Mouse (Mus musculus): ENCODE results near the gene Dnaaf5. TPM values are rescaled to one million over a fixed set of nuclear protein-coding genes. Genes with fewer than 3 reads are reported as not detected.

Dnaaf5 gene
- polyA plus RNA-seq (2014; fragmentation: Nextera tagmentation; extraction: Ambion mirVana): 3.6 and 4.5 TPM in 2 replicates

DNA sequence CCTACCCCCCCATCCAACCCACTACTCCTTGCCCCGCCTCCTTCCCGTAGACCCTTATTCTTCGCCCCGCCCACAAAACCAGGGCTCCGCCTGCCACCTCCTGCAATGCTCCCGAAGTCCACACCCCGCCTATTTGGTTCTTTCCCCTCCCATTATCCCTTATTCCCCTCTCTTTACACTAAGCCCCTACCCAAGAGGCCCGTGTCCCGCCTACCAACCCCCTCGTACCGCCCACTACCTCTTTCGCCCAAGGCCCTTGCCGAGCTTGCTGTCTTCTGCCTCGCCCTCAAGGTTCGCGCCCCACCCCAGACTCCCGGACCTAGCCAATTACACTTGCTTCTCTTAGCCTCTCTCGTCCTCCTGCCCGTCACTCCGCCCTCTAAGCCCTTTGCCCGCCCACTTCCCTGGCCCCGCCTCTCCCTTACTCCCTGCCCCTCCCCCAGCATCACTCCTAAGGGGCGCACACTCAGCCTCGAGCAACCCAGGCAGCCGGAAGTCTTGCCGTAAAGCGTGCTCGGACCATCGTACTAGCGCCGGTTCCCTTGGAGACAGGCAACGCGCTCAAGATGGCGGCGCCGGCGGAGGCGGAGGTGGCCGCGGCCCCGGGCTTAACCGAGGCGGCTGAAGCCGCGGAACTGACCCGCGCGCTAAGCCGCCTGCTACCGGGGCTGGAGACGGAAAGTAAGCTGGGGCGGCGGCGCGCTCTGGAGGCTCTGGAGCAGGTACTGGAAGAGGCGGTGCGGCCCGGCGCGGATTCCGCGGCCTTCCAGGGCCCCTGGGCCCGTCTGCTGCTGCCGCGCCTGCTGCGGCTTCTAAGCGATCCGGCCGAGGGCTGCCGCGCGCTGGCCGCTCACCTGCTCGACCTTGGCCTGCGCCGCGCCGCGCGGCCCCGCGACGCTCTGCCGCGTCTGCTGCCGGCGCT is at the start of gene Dnaaf5, which contains the start of gene Prkar1b:
Gene Dnaaf5 (plus strand): TSS at position 543 of the 922 bp plus-strand sequence.
Gene Prkar1b (minus strand): TSS at position 321 of the 922 bp plus-strand sequence.
- H3K27ac ChIP-seq: peak within 1 kb of the TSS; percentile 67; the same call in 1 of the 2 replicates
- ATAC-seq (ENCODE audit: low FRiP score) (peak; percentile 96), DNase-seq (ENCODE audit: low spot score) (peak; percentile 96)
- H3K4me1 ChIP-seq (replicated peaks; ENCODE audit: control insufficient read depth, insufficient read depth, low read length): peaks cover 17% of the 10 kb centered on the region
- peak within 1 kb of the TSS; percentile 74 for H3K9ac ChIP-seq
- no peaks in the 10 kb centered on the region for H3K9me3 ChIP-seq (ENCODE audit: control insufficient read depth, low read length)
- peaks cover 24% of the 10 kb centered on the region for H3K36me3 ChIP-seq (replicated peaks; ENCODE audit: control insufficient read depth, insufficient read depth)
- under 1% methylated on average over 87 of the region's 87 CpGs for WGBS
- peak within 1 kb of the TSS; percentile 91 for H3K4me3 ChIP-seq (replicated peaks; ENCODE audit: low read length)
- H3K27me3 ChIP-seq (ENCODE audit: control insufficient read depth, insufficient read depth, low read length): no peaks in the 10 kb centered on the region
- peak within 1 kb of the TSS; percentile 95 for H3K4me2 ChIP-seq (replicated peaks)

DNA sequence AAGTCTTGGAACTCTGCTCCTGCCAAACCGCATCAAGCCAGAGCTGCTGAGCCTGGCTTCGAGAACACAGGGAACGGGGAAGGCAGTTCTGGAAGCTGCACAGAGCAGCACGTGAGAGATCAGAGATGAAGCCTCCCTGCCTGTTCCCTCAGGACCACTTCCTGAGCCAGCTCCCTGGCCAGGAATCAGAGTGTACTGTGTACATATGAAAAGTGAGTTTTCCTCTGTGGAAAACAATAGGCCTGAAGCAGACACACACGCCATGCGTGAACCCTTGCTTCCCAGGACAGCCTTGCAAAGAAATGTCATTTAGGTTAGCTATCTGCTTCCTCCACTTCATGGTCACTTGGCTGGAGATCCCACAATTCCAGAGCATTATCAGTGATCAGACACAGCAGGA is 48.2 kb upstream of the Dnaaf5 start:
- Histone ChIP-seq H3K4me2 (replicated peaks) (no peak overlapping the region), H3K36me3 (replicated peaks; ENCODE audit: control insufficient read depth, insufficient read depth) (peaks cover 26% of the 10 kb centered on the region), H3K9me3 (ENCODE audit: control insufficient read depth, low read length) (no peaks in the 10 kb centered on the region), H3K4me1 (replicated peaks; ENCODE audit: control insufficient read depth, insufficient read depth, low read length) (peaks cover 8% of the 10 kb centered on the region; the same call in 1 of the 2 replicates), H3K4me3 (replicated peaks; ENCODE audit: low read length) (no peak overlapping the region), H3K27me3 (ENCODE audit: control insufficient read depth, insufficient read depth, low read length) (no peaks in the 10 kb centered on the region), H3K9ac (no peak overlapping the region), H3K27ac (no peak overlapping the region)
- 76% methylated on average over 6 of the region's 6 CpGs for WGBS
- ATAC-seq (ENCODE audit: low FRiP score): no peak
- no peak for DNase-seq (ENCODE audit: low spot score)

DNA sequence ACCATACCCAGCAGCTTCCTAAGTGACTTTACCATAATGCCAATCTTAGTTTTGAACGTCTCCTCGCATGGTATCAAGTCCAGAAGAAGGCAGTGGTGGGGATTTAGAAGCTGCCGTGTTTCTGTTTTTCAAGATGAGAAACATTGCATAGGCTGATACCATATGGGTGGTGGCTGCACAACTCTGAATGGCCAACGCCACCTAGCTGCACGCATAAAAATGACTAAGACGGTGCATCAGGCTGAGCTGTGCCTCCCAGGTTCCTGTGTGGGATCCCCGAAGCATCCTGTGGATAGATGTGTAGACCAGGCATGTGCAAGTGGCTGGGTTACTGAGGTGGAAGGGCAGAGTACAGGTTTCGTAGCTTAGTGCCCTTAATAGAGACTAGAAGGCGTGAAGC is 42.2 kb upstream of the Dnaaf5 start:
- Histone ChIP-seq H3K9me3 (ENCODE audit: control insufficient read depth, low read length) (no peaks in the 10 kb centered on the region), H3K4me2 (replicated peaks) (no peak overlapping the region), H3K4me3 (replicated peaks; ENCODE audit: low read length) (no peak overlapping the region), H3K4me1 (replicated peaks; ENCODE audit: control insufficient read depth, insufficient read depth, low read length) (no peaks in the 10 kb centered on the region), H3K36me3 (replicated peaks; ENCODE audit: control insufficient read depth, insufficient read depth) (peaks cover 40% of the 10 kb centered on the region), H3K9ac (no peak overlapping the region), H3K27me3 (ENCODE audit: control insufficient read depth, insufficient read depth, low read length) (no peaks in the 10 kb centered on the region), H3K27ac (no peak overlapping the region)
- ATAC-seq (ENCODE audit: low FRiP score) (no peak), DNase-seq (ENCODE audit: low spot score) (no peak)
- 83% methylated on average over 9 of the region's 9 CpGs for whole genome bisulfite sequencing

DNA sequence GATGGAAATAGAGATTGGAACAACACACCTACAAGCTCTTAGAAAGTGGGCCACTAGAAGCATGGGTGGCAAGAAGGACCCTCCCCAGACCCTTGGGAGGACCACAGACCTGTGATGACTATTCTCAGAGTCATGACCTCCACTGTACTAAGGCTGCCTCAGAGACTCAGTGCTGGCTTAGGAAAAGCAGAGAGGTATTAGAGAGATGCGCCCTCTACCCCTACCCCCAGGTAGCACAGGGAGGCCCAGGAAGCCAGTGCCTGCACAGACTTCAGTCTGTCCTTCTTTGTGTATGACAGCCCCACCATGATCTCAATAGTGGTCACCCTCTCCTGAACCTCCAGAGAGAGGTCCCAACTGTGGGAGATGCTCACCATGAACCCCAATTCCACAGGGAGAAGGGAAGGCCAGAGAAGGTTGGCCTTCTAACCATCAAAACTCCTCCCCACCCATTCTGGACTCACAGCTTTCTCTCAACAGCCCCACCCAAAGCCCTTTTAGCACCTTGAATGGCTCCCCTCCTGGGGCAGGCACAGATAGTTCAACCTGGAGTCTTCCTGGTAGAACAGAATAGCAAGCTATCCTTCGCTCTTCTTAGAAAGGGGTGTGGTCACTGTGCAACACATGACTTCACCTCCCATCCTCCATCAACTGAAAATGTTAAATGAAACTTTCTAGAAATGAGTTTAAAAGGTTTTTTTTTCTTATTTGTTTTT is 39.7 kb upstream of the Dnaaf5 start:
- Histone ChIP-seq H3K9ac (no peak overlapping the region), H3K9me3 (ENCODE audit: control insufficient read depth, low read length) (no peaks in the 10 kb centered on the region), H3K4me3 (replicated peaks; ENCODE audit: low read length) (no peak overlapping the region), H3K36me3 (replicated peaks; ENCODE audit: control insufficient read depth, insufficient read depth) (peaks cover 33% of the 10 kb centered on the region), H3K27ac (no peak overlapping the region), H3K4me2 (replicated peaks) (no peak overlapping the region), H3K27me3 (ENCODE audit: control insufficient read depth, insufficient read depth, low read length) (no peaks in the 10 kb centered on the region), H3K4me1 (replicated peaks; ENCODE audit: control insufficient read depth, insufficient read depth, low read length) (no peaks in the 10 kb centered on the region)
- ATAC-seq (ENCODE audit: low FRiP score) (no peak), DNase-seq (ENCODE audit: low spot score) (no peak)
- 92% methylated on average over 2 of the region's 2 CpGs for WGBS

DNA sequence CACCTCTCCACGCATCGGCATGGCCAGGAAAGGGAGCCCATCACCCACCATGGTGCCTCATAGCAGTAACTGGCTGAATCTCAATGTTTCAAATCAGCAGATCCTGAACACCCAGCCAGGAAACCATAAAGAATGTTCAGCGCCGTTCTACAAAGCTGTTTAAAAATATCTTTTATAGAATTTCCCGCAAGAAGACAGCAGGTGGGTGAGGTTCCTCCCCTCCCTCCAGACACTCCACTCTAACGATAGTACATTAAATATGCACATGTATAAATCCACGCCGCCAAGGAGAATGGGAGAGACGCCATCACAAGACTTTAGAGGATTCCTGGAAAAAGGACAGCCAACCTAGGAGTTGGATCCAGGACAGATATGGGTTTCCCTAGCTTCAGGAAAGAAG is 38.0 kb upstream of the Dnaaf5 start:
- no peak for ATAC-seq (ENCODE audit: low FRiP score)
- no peak overlapping the region for H3K27ac ChIP-seq
- DNase-seq (ENCODE audit: low spot score): no peak
- no peaks in the 10 kb centered on the region for H3K9me3 ChIP-seq (ENCODE audit: control insufficient read depth, low read length)
- no peaks in the 10 kb centered on the region for H3K27me3 ChIP-seq (ENCODE audit: control insufficient read depth, insufficient read depth, low read length)
- H3K4me1 ChIP-seq (replicated peaks; ENCODE audit: control insufficient read depth, insufficient read depth, low read length): no peaks in the 10 kb centered on the region
- no peak overlapping the region for H3K9ac ChIP-seq
- WGBS: 71% methylated on average over 9 of the region's 9 CpGs
- peaks cover 25% of the 10 kb centered on the region for H3K36me3 ChIP-seq (replicated peaks; ENCODE audit: control insufficient read depth, insufficient read depth)
- no peak overlapping the region for H3K4me3 ChIP-seq (replicated peaks; ENCODE audit: low read length)
- no peak overlapping the region for H3K4me2 ChIP-seq (replicated peaks)

DNA sequence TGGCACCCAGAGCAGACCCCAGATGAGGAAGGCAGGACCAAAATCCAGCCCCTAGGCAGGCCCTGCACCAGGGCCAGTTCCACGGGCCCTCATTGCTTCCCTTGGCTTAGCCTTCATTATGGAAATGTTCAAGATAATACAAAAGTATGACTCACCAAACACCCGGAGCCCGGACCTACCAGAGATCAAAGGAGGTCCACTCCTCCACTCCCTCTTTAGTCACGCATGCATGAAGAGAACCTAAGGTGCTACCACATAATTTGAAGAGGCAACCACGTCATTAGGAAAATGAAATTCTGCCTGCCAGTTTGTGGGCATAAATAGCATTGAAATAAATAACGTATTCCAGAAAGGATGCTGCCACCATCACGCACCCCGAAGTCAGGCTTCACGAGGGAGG is 37.6 kb upstream of the Dnaaf5 start:
- no peak overlapping the region for H3K4me2 ChIP-seq (replicated peaks)
- ATAC-seq (ENCODE audit: low FRiP score) (no peak), DNase-seq (ENCODE audit: low spot score) (no peak)
- H3K27me3 ChIP-seq (ENCODE audit: control insufficient read depth, insufficient read depth, low read length): no peaks in the 10 kb centered on the region
- no peak overlapping the region for H3K27ac ChIP-seq
- no peak overlapping the region for H3K9ac ChIP-seq
- H3K36me3 ChIP-seq (replicated peaks; ENCODE audit: control insufficient read depth, insufficient read depth): peaks cover 25% of the 10 kb centered on the region
- no peak overlapping the region for H3K4me3 ChIP-seq (replicated peaks; ENCODE audit: low read length)
- WGBS: 81% methylated on average over 9 of the region's 9 CpGs
- no peaks in the 10 kb centered on the region for H3K9me3 ChIP-seq (ENCODE audit: control insufficient read depth, low read length)
- H3K4me1 ChIP-seq (replicated peaks; ENCODE audit: control insufficient read depth, insufficient read depth, low read length): no peaks in the 10 kb centered on the region

DNA sequence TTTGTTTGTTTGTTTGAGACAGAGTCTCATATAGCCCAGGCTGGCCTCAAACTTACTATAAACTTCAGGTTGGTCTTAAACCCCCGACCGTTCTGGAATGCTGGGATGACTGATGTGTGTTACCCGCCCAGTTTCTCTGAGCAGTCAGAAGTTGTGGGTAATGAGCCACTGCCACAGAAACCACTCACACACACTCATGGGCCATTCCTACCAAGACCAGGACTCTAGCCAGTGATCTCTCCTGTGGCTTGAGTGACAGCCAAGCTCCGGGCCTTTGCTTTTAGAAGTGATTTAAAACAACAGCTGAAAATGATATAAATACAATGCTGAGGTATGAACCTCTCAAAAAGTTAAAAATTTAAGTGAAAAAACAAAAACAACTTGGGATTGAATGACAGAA is 35.1 kb upstream of the Dnaaf5 start:
- no peaks in the 10 kb centered on the region for H3K9me3 ChIP-seq (ENCODE audit: control insufficient read depth, low read length)
- H3K27ac ChIP-seq: no peak overlapping the region
- no peaks in the 10 kb centered on the region for H3K4me1 ChIP-seq (replicated peaks; ENCODE audit: control insufficient read depth, insufficient read depth, low read length)
- peaks cover 24% of the 10 kb centered on the region for H3K36me3 ChIP-seq (replicated peaks; ENCODE audit: control insufficient read depth, insufficient read depth)
- H3K27me3 ChIP-seq (ENCODE audit: control insufficient read depth, insufficient read depth, low read length): no peaks in the 10 kb centered on the region
- no peak overlapping the region for H3K4me2 ChIP-seq (replicated peaks)
- 79% methylated on average over 4 of the region's 4 CpGs for WGBS
- DNase-seq (ENCODE audit: low spot score) (no peak), ATAC-seq (ENCODE audit: low FRiP score) (no peak)
- no peak overlapping the region for H3K4me3 ChIP-seq (replicated peaks; ENCODE audit: low read length)
- H3K9ac ChIP-seq: no peak overlapping the region

DNA sequence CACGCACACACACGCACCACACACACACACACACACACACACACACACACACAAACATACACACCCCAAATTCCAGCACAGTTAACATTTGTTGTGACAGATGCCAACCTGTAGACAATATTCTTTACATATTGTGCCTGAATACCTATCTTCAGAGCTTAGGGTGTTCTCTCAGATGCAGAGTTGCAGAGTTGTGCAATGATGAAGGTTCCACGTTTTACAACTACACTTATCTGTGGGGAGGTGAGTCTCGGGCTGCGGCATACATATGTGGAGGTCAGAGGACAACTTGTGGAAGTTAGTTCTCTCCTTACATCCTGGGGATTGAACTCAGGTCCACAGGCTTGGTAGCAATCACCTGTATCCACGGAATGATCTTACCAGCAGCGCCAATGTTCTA is 34.5 kb upstream of the Dnaaf5 start:
- WGBS: 96% methylated on average over 7 of the region's 7 CpGs
- Histone ChIP-seq H3K9ac (no peak overlapping the region), H3K4me3 (replicated peaks; ENCODE audit: low read length) (no peak overlapping the region), H3K4me2 (replicated peaks) (no peak overlapping the region), H3K36me3 (replicated peaks; ENCODE audit: control insufficient read depth, insufficient read depth) (peaks cover 24% of the 10 kb centered on the region), H3K27me3 (ENCODE audit: control insufficient read depth, insufficient read depth, low read length) (no peaks in the 10 kb centered on the region), H3K27ac (no peak overlapping the region), H3K4me1 (replicated peaks; ENCODE audit: control insufficient read depth, insufficient read depth, low read length) (no peaks in the 10 kb centered on the region), H3K9me3 (ENCODE audit: control insufficient read depth, low read length) (no peaks in the 10 kb centered on the region)
- DNase-seq (ENCODE audit: low spot score) (no peak), ATAC-seq (ENCODE audit: low FRiP score) (no peak)

DNA sequence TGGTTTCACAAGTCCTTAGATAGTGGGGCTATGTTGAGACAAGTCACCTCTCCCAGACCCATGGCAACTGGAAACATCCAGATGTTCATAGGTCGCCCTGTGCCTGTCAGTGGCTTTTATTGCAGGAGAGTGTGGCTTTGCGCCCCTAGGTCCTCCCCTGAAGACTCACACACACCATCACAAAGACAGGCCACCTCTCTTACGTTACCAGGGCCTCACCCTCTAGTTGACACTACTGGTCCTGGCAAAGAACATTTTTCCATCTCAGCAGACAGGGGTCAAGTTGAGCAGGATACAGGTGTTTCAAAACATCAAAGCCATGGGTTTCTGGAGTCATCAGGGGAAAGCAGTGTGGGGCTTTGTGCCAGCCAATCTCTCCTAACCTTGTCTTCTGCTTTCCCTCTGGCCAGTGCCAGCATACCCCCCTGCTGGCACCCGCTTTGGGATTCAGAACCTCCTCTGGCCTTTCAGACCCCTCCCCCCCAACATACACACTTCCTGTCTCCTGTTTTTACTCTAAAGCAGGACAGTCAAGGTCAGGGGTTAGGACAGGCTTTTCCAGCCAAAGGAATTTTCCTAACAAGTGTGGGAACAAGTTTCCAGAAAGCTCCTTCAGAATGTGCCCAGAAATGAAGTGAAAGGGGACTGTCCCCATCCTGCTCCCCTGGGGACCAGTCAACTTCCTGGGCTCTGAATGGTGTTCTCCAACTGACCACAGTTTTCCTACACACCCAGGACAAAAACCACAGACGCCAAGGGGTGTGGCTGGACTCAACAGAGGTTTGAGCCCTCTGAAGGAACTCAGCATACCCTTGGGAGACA is 31.7 kb upstream of the Dnaaf5 start:
- Histone ChIP-seq H3K27me3 (ENCODE audit: control insufficient read depth, insufficient read depth, low read length) (no peaks in the 10 kb centered on the region), H3K4me2 (replicated peaks) (no peak overlapping the region), H3K4me1 (replicated peaks; ENCODE audit: control insufficient read depth, insufficient read depth, low read length) (no peaks in the 10 kb centered on the region), H3K9me3 (ENCODE audit: control insufficient read depth, low read length) (no peaks in the 10 kb centered on the region), H3K9ac (no peak overlapping the region), H3K4me3 (replicated peaks; ENCODE audit: low read length) (no peak overlapping the region), H3K27ac (no peak overlapping the region), H3K36me3 (replicated peaks; ENCODE audit: control insufficient read depth, insufficient read depth) (peaks cover 24% of the 10 kb centered on the region)
- DNase-seq (ENCODE audit: low spot score) (no peak), ATAC-seq (ENCODE audit: low FRiP score) (no peak)
- WGBS: 75% methylated on average over 5 of the region's 5 CpGs

All from hindbrain, embryonic 14.5 days (tissue).